Mouse (Mus musculus) embryonic fibroblast, embryonic 13.5 days (primary cell): Measurements from ENCODE around the gene Iqcf1.

Experiments
- CTCF ChIP-seq: IDR thresholded peaks from 2 replicates; pipeline ENCODE4 v1.5.1; 2011; ENCODE audit warnings: mild to moderate bottlenecking, control low read depth, low read length, moderate library complexity, borderline replicate concordance; ENCODE audit not compliant: insufficient read depth
- POLR2A ChIP-seq: IDR thresholded peaks from 2 replicates; pipeline ENCODE4 v1.6.1; 2011; ENCODE audit warnings: low read depth, mild to moderate bottlenecking, control low read depth, low read length, moderate library complexity

GRCm38 (mm10) chr9:106481676-106482075 lies 18.1 kb upstream of the Iqcf1 start:
- TF ChIP-seq CTCF = no peak
- TF ChIP-seq POLR2A = no peak
